9 mouse cellular contexts compared by ENCODE assay signal in the genomic region with DNA sequence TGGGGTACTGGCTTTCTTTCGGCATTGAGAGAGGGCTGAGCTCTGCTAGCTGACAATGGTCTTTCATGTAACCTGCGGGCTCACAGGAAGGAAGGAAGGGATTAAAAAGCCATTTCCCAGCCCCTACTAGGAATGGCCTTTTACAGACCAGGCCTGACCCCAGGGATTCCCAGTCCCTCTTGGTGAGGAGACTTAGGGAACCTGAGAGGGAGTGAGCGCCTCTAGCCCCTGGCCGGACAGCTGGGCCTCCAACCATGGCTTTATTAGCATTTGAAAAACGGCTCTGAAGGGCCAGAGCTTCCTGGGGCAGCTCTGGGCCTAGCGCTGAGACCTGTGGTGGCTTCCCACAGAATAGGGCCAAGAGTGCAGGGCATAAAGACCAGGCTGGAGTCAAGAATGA. TPM values are rescaled to one million over a fixed set of nuclear protein-coding genes. Genes with fewer than 3 reads are reported as not detected.
A peak's percentile ranks its signal among the peaks of the same experiment; 100 is the strongest.
DNase-seq lines count a peak whose midpoint lies in the region; ATAC-seq lines count a peak whose summit lies in the region.
"Had no signal": no experiment of that assay in that cellular context is flagged by ENCODE, and none has a peak within 500 bp of the region (broad histone marks: within the 10 kb centered on the region; RNA-seq: fewer than 3 reads in every experiment).

No protein-coding gene starts in this region.

- no peak overlapping the region for H3K9ac ChIP-seq in heart, embryonic 15.5 days
- no peak overlapping the region; the same call in 1 of the 2 replicates for H3K9ac ChIP-seq in forebrain, embryonic 11.5 days (ENCODE audit: low read length)
- no peak overlapping the region for H3K9ac ChIP-seq in limb, embryonic 15.5 days

- peaks cover 20% of the 10 kb centered on the region for H3K4me1 ChIP-seq in heart, embryonic 15.5 days (replicated peaks)
- H3K4me1 ChIP-seq in forebrain, embryonic 11.5 days (replicated peaks; ENCODE audit: control insufficient read depth, insufficient read depth, low read length), result peaks cover 19% of the 10 kb centered on the region
- peaks cover 29% of the 10 kb centered on the region for H3K4me1 ChIP-seq in limb, embryonic 15.5 days

- no peak for ATAC-seq in heart, embryonic 15.5 days (replicated peaks; ENCODE audit: insufficient number of reproducible peaks, insufficient read depth, low FRiP score, low read depth)
- ATAC-seq in forebrain, embryonic 11.5 days (replicated peaks; ENCODE audit: low FRiP score), result no peak
- ATAC-seq in limb, embryonic 15.5 days (ENCODE audit: insufficient number of reproducible peaks, low FRiP score, low TSS enrichment, low read depth), result no peak
- ATAC-seq: CD4-positive, CD25-positive, alpha-beta regulatory T cell, adult 4 months had no signal

- H3K9me3 ChIP-seq in heart, embryonic 15.5 days (replicated peaks), result no peaks in the 10 kb centered on the region
- H3K9me3 ChIP-seq in forebrain, embryonic 11.5 days (ENCODE audit: control insufficient read depth, low read length), result no peaks in the 10 kb centered on the region
- H3K9me3 ChIP-seq in limb, embryonic 15.5 days, result no peaks in the 10 kb centered on the region

- H3K36me3 ChIP-seq in heart, embryonic 15.5 days, result no peaks in the 10 kb centered on the region
- no peaks in the 10 kb centered on the region for H3K36me3 ChIP-seq in forebrain, embryonic 11.5 days (ENCODE audit: control insufficient read depth, insufficient read depth, low read length)
- H3K36me3 ChIP-seq in limb, embryonic 15.5 days, result no peaks in the 10 kb centered on the region

- peak overlapping the region; percentile 33; the same call in 1 of the 2 replicates for H3K27ac ChIP-seq in heart, embryonic 15.5 days
- peak overlapping the region; percentile 68 for H3K27ac ChIP-seq in forebrain, embryonic 11.5 days (ENCODE audit: low read depth, low read length)
- H3K27ac ChIP-seq in limb, embryonic 15.5 days, result peak overlapping the region; percentile 59

- 55% methylated on average over 6 of the region's 6 CpGs for WGBS in heart, embryonic 15.5 days
- WGBS in forebrain, embryonic 11.5 days, result 4% methylated on average over 6 of the region's 6 CpGs
- WGBS in limb, embryonic 15.5 days, result 30% methylated on average over 6 of the region's 6 CpGs

- no peak overlapping the region for H3K4me2 ChIP-seq in heart, embryonic 15.5 days
- no peak overlapping the region for H3K4me2 ChIP-seq in forebrain, embryonic 11.5 days (ENCODE audit: low read depth, low read length, severe bottlenecking)
- H3K4me2 ChIP-seq in limb, embryonic 15.5 days, result no peak overlapping the region

- no peak for DNase-seq in heart, adult 8-10 months (ENCODE audit: low spot score)
- DNase-seq in R1 (ENCODE audit: low read depth, low spot score), result peak; percentile 46
- no peak for DNase-seq in forebrain, embryonic 11.5 days (ENCODE audit: low spot score)
- DNase-seq in yolk sac, embryonic 10.5 days (ENCODE audit: low spot score), result no peak
- DNase-seq in MN1 (ENCODE audit: low spot score), result no peak
- no peak for DNase-seq in urinary bladder, adult 18-20 months (ENCODE audit: low spot score in 2 of 2)

- no peak overlapping the region for H3K4me3 ChIP-seq in heart, embryonic 15.5 days
- H3K4me3 ChIP-seq in forebrain, embryonic 11.5 days (ENCODE audit: low read depth, low read length), result no peak overlapping the region
- H3K4me3 ChIP-seq in limb, embryonic 15.5 days, result no peak overlapping the region

- no peaks in the 10 kb centered on the region for H3K27me3 ChIP-seq in heart, embryonic 15.5 days
- no peaks in the 10 kb centered on the region for H3K27me3 ChIP-seq in forebrain, embryonic 11.5 days (ENCODE audit: control insufficient read depth, insufficient read depth, low read length)
- H3K27me3 ChIP-seq in limb, embryonic 15.5 days, result no peaks in the 10 kb centered on the region

RNA-seq across cellular contexts. Expression of gene Sufu, which starts 46.8 kb away (rescaled TPM):
- 15.2 and 20.6 TPM in 2 replicates for polyA plus RNA-seq in heart, embryonic 15.5 days (2015; fragmentation: Nextera tagmentation; extraction: Ambion mirVana)
- 10 to 100 TPM; 11.7 to 13.0 (median 12.1) TPM for total RNA-seq in heart, adult 8-10 months (2022)
- 48.3 and 48.6 TPM in 2 replicates for polyA plus RNA-seq in forebrain, embryonic 11.5 days (2014; fragmentation: Nextera tagmentation; extraction: Ambion mirVana)
- polyA plus RNA-seq in limb, embryonic 15.5 days (2015; fragmentation: Nextera tagmentation; extraction: Ambion mirVana), result 32.8 and 33.6 TPM in 2 replicates

RNA-seq across cellular contexts. Expression of gene Actr1a, which starts 48.0 kb away (rescaled TPM):
- polyA plus RNA-seq in heart, embryonic 15.5 days (2015; fragmentation: Nextera tagmentation; extraction: Ambion mirVana), result 103 and 122 TPM in 2 replicates
- total RNA-seq in heart, adult 8-10 months (2022), result 10 to 100 TPM; 86.7 to 93.0 (median 89.0) TPM
- polyA plus RNA-seq in forebrain, embryonic 11.5 days (2014; fragmentation: Nextera tagmentation; extraction: Ambion mirVana), result 204 and 232 TPM in 2 replicates
- polyA plus RNA-seq in limb, embryonic 15.5 days (2015; fragmentation: Nextera tagmentation; extraction: Ambion mirVana), result 145 and 156 TPM in 2 replicates

RNA-seq across cellular contexts. Expression of gene Trim8, which starts 58.0 kb away (rescaled TPM):
- 15.9 and 19.2 TPM in 2 replicates for polyA plus RNA-seq in heart, embryonic 15.5 days (2015; fragmentation: Nextera tagmentation; extraction: Ambion mirVana)
- 10 to 100 TPM; 31.5 to 38.8 (median 37.6) TPM for total RNA-seq in heart, adult 8-10 months (2022)
- polyA plus RNA-seq in forebrain, embryonic 11.5 days (2014; fragmentation: Nextera tagmentation; extraction: Ambion mirVana), result 30.7 and 39.5 TPM in 2 replicates
- polyA plus RNA-seq in limb, embryonic 15.5 days (2015; fragmentation: Nextera tagmentation; extraction: Ambion mirVana), result 14.6 and 15.1 TPM in 2 replicates
